Mouse (Mus musculus) neural tube, embryonic 12.5 days (tissue): Measurements from ENCODE around the gene Styk1. TPM values are rescaled to one million over a fixed set of nuclear protein-coding genes. Genes with fewer than 3 reads are reported as not detected.

Experiments used
- ATAC-seq: fragments of 200-750 bp; cut with Nextera tagmentation; 2 replicates; pipeline ENCODE4 v1.8.0; 2017; ENCODE audit warnings: low read depth, mild to moderate bottlenecking, moderate TSS enrichment, moderate library complexity; ENCODE audit not compliant: low FRiP score
- H3K27ac ChIP-seq: fragments of 300-500 bp; sonication (generic); 2 replicates; pipeline ENCODE4 v1.5.1; 2016
- H3K27me3 ChIP-seq: fragments of 300-500 bp; sonication (generic); replicated peaks from 2 replicates; pipeline ENCODE4 v1.6.1; 2016; ENCODE audit warnings: mild to moderate bottlenecking
- H3K36me3 ChIP-seq: fragments of 300-500 bp; sonication (generic); 2 replicates; pipeline ENCODE4 v1.6.1; 2016; ENCODE audit warnings: mild to moderate bottlenecking
- H3K4me1 ChIP-seq: fragments of 300-500 bp; sonication (generic); 2 replicates; pipeline ENCODE4 v1.6.1; 2016
- H3K4me2 ChIP-seq: fragments of 300-500 bp; sonication (generic); replicated peaks from 2 replicates; pipeline ENCODE4 v1.6.1; 2016; ENCODE audit warnings: mild to moderate bottlenecking
- H3K4me3 ChIP-seq: fragments of 300-500 bp; sonication (generic); 2 replicates; pipeline ENCODE4 v1.5.1; 2016
- H3K9ac ChIP-seq: fragments of 300-500 bp; sonication (generic); 2 replicates; pipeline ENCODE4 v1.6.1; 2016; ENCODE audit warnings: mild to moderate bottlenecking
- H3K9me3 ChIP-seq: fragments of 300-500 bp; sonication (generic); 2 replicates; pipeline ENCODE4 v1.6.1; 2016; ENCODE audit warnings: mild to moderate bottlenecking
- WGBS: fragments of 180-500 bp; shearing (Covaris S2); methylation state at CpG from one replicate; pipeline ENCODE4 v1.1.7; 2016; 5-methylcytosine and 5-hydroxymethylcytosine counted together
- polyA plus RNA-seq: library from polyadenylated mRNA; unstranded; fragments of >200 nt; fragmentation: Nextera tagmentation; extraction: Ambion mirVana; gene quantifications from 2 replicates; pipeline ENCODE4 v1.2.1, GENCODE M21; 2016

The Styk1 gene
- polyA plus RNA-seq, 1 experiment from 2014 or later, result 1.1 TPM

DNA sequence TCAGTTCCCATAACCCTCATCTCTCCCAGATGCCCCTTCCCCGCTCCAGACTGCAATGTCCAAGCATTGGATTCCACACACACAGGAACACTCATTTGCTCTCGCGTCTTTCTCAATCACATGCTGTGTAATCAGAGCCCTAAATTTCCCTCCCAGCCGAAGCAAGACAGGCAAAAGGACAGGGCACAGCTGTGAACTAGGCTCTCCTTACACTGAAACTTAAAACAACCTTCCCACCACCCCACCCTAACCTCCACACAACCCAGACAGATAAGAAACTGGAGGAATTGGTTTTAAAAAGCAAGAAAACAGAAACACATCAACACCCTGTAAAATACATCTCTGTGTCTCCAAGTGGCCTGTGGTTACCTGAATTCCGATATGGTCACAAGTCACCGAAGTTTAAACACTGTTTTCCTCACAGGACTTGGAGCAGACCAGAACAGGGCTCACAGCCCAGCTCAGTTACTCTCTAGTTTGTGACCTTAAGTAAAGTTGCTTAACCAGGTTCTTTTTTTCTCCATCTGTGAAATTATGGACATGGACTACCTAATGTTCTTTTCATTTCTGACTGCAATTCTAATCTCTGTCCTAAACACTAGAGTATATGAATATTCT lies 30.4 kb upstream of the Styk1 start:
- no peaks in the 10 kb centered on the region for H3K9me3 ChIP-seq

GRCm38 (mm10) chr6:131382984-131383337 lies 29.6 kb upstream of the Styk1 start:
- peaks cover 27% of the 10 kb centered on the region for H3K4me1 ChIP-seq
- 73% methylated on average over 3 of the region's 3 CpGs for WGBS
- ATAC-seq, result no peak
- no peak overlapping the region for H3K4me2 ChIP-seq
- H3K9me3 ChIP-seq, result no peaks in the 10 kb centered on the region
- H3K4me3 ChIP-seq, result no peak overlapping the region
- no peak overlapping the region for H3K27ac ChIP-seq
- no peak overlapping the region for H3K9ac ChIP-seq
- peaks cover 17% of the 10 kb centered on the region for H3K36me3 ChIP-seq
- H3K27me3 ChIP-seq, result no peaks in the 10 kb centered on the region

More for the DNA sequence above, 30.4 kb upstream of the Styk1 start:
- H3K4me1 ChIP-seq, result peaks cover 27% of the 10 kb centered on the region
- no peak overlapping the region for H3K9ac ChIP-seq
- no peak overlapping the region for H3K4me3 ChIP-seq
- peaks cover 12% of the 10 kb centered on the region; the same call in 1 of the 2 replicates for H3K36me3 ChIP-seq
- no peak overlapping the region for H3K4me2 ChIP-seq
- no peaks in the 10 kb centered on the region for H3K27me3 ChIP-seq
- 38% methylated on average over 6 of the region's 6 CpGs for WGBS
- no peak for ATAC-seq
- H3K27ac ChIP-seq, result no peak overlapping the region

DNA sequence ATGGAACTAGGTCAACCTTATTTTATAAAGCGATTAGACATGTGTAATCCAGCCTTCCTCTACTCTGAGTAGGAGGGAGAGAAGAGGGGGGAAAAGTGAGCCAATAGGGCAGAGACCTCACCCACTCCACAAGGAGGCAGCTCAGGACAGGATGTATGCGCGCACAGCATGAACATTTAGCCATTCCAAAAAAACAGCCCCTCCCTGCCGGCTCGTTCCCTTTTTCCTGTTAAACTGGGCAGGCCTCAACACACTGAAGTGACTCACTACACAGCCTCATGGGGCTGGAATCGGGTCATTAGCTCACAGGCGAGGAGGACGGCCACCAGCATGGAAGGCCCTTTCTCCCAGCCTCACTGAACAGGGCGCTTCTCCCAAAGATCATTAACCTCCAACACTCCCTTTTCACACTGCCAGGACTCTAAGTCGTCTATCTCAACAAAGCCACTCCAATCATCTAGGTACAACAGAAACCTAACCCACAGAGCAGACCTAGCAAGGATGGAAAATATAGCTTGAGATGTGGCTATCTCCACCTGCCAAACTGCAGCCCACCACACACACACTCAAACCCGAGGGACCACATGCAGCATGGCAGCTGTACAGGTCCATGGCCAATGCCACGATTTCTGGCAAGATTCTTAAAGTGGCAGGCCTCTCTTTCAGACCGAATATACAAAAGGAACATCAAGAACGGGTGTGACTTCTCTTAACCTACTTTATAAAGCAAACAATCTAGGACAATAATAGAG lies 29.0 kb upstream of the Styk1 start:
- no peak overlapping the region for H3K27ac ChIP-seq
- 50% methylated on average over 14 of the region's 14 CpGs for WGBS
- no peaks in the 10 kb centered on the region for H3K27me3 ChIP-seq
- H3K4me1 ChIP-seq, result peaks cover 26% of the 10 kb centered on the region
- no peak overlapping the region for H3K9ac ChIP-seq
- H3K9me3 ChIP-seq, result no peaks in the 10 kb centered on the region
- no peak for ATAC-seq
- H3K36me3 ChIP-seq, result peaks cover 20% of the 10 kb centered on the region
- H3K4me2 ChIP-seq, result no peak overlapping the region
- H3K4me3 ChIP-seq, result no peak overlapping the region

- Histone ChIP-seq H3K27ac (no peak overlapping the region), H3K27me3 (no peaks in the 10 kb centered on the region), H3K4me3 (no peak overlapping the region), H3K4me1 (peaks cover 14% of the 10 kb centered on the region), H3K4me2 (no peak overlapping the region), H3K36me3 (peaks cover 39% of the 10 kb centered on the region), H3K9me3 (no peaks in the 10 kb centered on the region), H3K9ac (no peak overlapping the region)
- ATAC-seq, result no peak
- WGBS, result 95% methylated on average over 18 of the region's 18 CpGs
These were observed 25.5 kb upstream of the Styk1 start for GRCm38 (mm10) chr6:131378858-131379428.

GRCm38 (mm10) chr6:131377378-131377777 lies 24.0 kb upstream of the Styk1 start:
- WGBS, result 93% methylated on average over 5 of the region's 5 CpGs
- ATAC-seq, result no peak
- H3K4me2 ChIP-seq, result no peak overlapping the region
- H3K4me1 ChIP-seq, result peaks cover 5% of the 10 kb centered on the region
- no peak overlapping the region for H3K9ac ChIP-seq
- H3K36me3 ChIP-seq, result peaks cover 47% of the 10 kb centered on the region
- no peak overlapping the region for H3K4me3 ChIP-seq
- no peaks in the 10 kb centered on the region for H3K9me3 ChIP-seq
- H3K27ac ChIP-seq, result no peak overlapping the region
- no peaks in the 10 kb centered on the region for H3K27me3 ChIP-seq

DNA sequence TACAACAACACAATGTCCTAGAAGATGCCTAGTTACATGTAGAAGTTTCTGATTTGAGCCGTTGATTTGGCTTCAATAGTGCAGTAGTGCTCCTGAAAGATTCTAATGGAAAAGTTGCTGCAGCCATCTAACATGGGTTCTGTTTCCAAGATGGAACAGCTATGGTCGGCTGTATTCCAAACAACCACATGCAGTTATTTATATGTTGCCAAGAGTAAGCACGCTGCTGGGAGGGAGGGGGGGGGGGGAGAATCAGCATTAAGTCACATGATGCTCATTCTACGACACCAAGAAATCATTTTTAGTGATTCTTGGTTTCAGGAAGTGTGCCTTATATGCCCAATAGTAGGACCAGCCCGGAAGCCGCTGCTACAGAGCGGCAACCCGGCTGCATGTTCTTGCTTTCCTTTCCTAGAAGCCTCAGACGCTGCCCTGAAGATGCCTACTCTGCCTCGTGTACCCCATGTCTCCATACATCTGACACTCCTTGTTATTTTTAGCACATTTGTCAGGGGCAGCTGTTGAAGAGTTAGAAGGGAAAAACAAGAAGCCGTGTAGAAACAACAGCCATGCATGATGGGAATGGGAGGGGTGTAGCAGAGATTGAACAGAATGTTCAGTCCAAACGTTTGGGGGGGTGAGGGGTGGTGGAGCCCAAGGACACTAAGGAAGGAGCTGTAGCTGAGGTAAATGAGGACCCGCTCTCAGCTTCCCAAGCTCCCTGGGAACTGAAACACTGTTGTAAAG lies 21.4 kb upstream of the Styk1 start:
- Histone ChIP-seq H3K9me3 (no peaks in the 10 kb centered on the region), H3K4me1 (no peaks in the 10 kb centered on the region), H3K9ac (no peak overlapping the region), H3K27me3 (no peaks in the 10 kb centered on the region), H3K36me3 (peaks cover 45% of the 10 kb centered on the region), H3K27ac (no peak overlapping the region), H3K4me2 (no peak overlapping the region), H3K4me3 (no peak overlapping the region)
- no peak for ATAC-seq
- 92% methylated on average over 13 of the region's 13 CpGs for WGBS

DNA sequence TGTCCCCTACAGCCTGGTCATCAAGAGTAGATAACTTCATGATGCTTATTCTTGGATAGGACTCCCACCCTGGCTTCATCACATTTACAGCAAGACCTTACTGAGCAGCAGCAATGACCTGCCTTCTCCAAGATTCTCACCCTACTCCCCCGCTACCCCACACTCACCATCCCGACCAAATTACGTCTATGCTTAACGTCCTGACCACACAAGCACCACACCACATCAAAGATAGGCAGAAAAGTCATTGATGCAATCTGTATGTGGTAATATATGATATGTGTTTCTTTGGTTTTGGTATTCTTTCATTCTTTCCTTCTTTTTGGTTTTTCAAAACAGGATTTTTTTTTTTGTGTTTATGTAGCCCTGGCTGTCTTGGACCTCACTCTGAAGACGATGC lies 19.8 kb upstream of the Styk1 start:
- no peak overlapping the region for H3K9ac ChIP-seq
- no peaks in the 10 kb centered on the region for H3K27me3 ChIP-seq
- no peaks in the 10 kb centered on the region for H3K4me1 ChIP-seq
- no peak overlapping the region for H3K4me3 ChIP-seq
- H3K36me3 ChIP-seq, result peaks cover 43% of the 10 kb centered on the region
- H3K4me2 ChIP-seq, result no peak overlapping the region
- 93% methylated on average over 5 of the region's 5 CpGs for WGBS
- ATAC-seq, result no peak
- no peaks in the 10 kb centered on the region for H3K9me3 ChIP-seq
- no peak overlapping the region for H3K27ac ChIP-seq

DNA sequence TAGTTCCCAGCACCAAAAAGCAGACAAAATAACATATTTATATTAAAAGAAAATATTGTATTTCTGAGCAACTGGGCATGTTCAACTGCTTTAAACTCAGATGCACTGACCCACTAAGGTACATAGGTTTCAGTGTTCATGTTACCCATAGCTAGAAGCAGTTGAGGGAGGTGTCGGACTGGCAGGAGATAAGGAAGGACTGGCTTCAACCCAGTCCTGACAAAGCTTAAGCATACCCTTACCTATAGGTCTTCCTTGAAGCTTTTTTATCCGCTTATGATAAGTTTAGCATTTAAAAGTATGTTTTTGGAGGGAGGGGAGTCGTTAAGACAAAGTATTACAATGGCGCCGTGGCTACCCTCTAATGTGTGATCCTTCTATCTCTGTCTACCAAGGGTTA lies 17.4 kb upstream of the Styk1 start:
- no peak overlapping the region for H3K27ac ChIP-seq
- H3K9me3 ChIP-seq, result no peaks in the 10 kb centered on the region
- no peak overlapping the region for H3K4me3 ChIP-seq
- WGBS, result 93% methylated on average over 5 of the region's 5 CpGs
- H3K36me3 ChIP-seq, result peaks cover 40% of the 10 kb centered on the region
- no peak overlapping the region for H3K9ac ChIP-seq
- no peaks in the 10 kb centered on the region for H3K27me3 ChIP-seq
- H3K4me1 ChIP-seq, result no peaks in the 10 kb centered on the region
- ATAC-seq, result no peak
- no peak overlapping the region for H3K4me2 ChIP-seq

- no peaks in the 10 kb centered on the region for H3K27me3 ChIP-seq
- no peaks in the 10 kb centered on the region for H3K4me1 ChIP-seq
- H3K36me3 ChIP-seq, result peaks cover 40% of the 10 kb centered on the region
- ATAC-seq, result no peak
- no peak overlapping the region for H3K9ac ChIP-seq
- H3K9me3 ChIP-seq, result no peaks in the 10 kb centered on the region
- no peak overlapping the region for H3K27ac ChIP-seq
- 79% methylated on average over 8 of the region's 8 CpGs for WGBS
- no peak overlapping the region for H3K4me3 ChIP-seq
- H3K4me2 ChIP-seq, result no peak overlapping the region
These were observed 16.6 kb upstream of the Styk1 start for GRCm38 (mm10) chr6:131369866-131370616.

- H3K4me3 ChIP-seq, result no peak overlapping the region
- ATAC-seq, result no peak
- WGBS, result 61% methylated on average over 4 of the region's 4 CpGs
- H3K9ac ChIP-seq, result no peak overlapping the region
- H3K4me1 ChIP-seq, result no peaks in the 10 kb centered on the region
- peaks cover 36% of the 10 kb centered on the region for H3K36me3 ChIP-seq
- no peaks in the 10 kb centered on the region for H3K9me3 ChIP-seq
- H3K4me2 ChIP-seq, result no peak overlapping the region
- H3K27me3 ChIP-seq, result no peaks in the 10 kb centered on the region
- H3K27ac ChIP-seq, result no peak overlapping the region
These were observed 13.7 kb upstream of the Styk1 start for GRCm38 (mm10) chr6:131367101-131367500.

GRCm38 (mm10) chr6:131364353-131364752 lies 11.0 kb upstream of the Styk1 start:
- Histone ChIP-seq H3K36me3 (peaks cover 36% of the 10 kb centered on the region), H3K4me3 (no peak overlapping the region), H3K9ac (no peak overlapping the region), H3K9me3 (no peaks in the 10 kb centered on the region), H3K27me3 (no peaks in the 10 kb centered on the region), H3K27ac (no peak overlapping the region), H3K4me1 (no peaks in the 10 kb centered on the region), H3K4me2 (no peak overlapping the region)
- 83% methylated on average over 2 of the region's 2 CpGs for WGBS
- ATAC-seq, result no peak
